Mouse (Mus musculus) testis, adult 2 months (tissue): ENCODE data around the gene Wdr60.

Source experiments
- CTCF ChIP-seq: fragments of 200-500 bp; IDR thresholded peaks from 2 replicates; pipeline ENCODE4 v1.5.1; 2012; ENCODE audit warnings: low read depth, mild to moderate bottlenecking, inconsistent platforms, low read length, moderate library complexity; ENCODE audit not compliant: control insufficient read depth, insufficient read depth, insufficient replicate concordance
- POLR2A ChIP-seq: fragments of 200-500 bp; IDR thresholded peaks from 2 replicates; pipeline ENCODE4 v1.6.1; 2012; ENCODE audit warnings: low read depth, mild to moderate bottlenecking, inconsistent platforms, low read length, moderate library complexity; ENCODE audit not compliant: control insufficient read depth

DNA sequence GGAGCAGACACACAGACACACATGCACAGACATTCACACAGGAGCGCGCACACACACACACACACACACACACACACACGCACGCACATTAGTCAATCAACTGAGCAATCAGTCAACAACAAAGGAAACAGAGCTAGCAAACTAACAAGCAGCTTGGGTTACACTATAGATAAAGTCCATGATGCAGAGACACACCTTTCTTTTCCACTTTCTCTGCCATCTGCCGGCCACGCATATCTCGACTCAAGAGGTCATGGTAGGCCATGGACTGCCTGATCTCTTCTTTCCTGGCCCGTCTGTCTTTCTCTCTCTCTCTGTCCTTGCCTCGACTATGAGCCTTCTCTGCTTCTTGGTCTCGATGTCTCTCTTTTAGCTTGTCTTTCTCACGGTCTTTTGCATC, 7.2 kb downstream of the Wdr60 start:
- TF ChIP-seq CTCF, result no peak
- TF ChIP-seq POLR2A, result no peak
